Mouse (Mus musculus): Measurements from ENCODE around the gene Nyap2.

DNA sequence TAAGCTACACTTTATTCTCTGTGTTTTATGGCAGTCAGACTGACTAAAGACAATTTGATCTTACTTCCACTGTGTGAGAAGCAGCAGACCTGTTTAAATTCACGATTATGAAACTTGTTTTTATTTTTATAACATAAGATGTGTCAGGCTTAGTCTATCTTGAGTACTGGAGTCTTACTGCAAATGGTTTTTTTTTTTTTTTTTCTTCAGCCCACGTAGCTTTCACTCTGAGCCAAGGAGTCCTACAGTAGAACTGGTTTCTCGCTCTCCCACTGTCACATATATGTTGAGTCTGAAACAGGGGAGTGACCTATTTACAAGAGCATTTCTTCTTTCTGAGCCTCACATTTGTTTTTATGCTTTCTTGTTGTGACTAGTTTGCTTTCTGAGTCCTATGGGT, 103.9 kb downstream of the Nyap2 start:
- no peak for TF ChIP-seq CTCF (conservative IDR thresholded peaks at IDR 0.05; ENCODE audit: low read length)
- TF ChIP-seq NANOG (IDR thresholded peaks at IDR 0.05; ENCODE audit: borderline replicate concordance, low read length), result no peak

Measured in E14TG2a.4 (cell line).